Mouse (Mus musculus): Measurements from ENCODE around the gene 4933415F23Rik. TPM values are rescaled to one million over a fixed set of nuclear protein-coding genes. Genes with fewer than 3 reads are reported as not detected.

The 4933415F23Rik gene
- total RNA-seq (2023) = not detected in 2 replicates

GRCm38 (mm10) chr1:23102021-23102420, at the start of gene 4933415F23Rik:
Gene 4933415F23Rik (minus strand): TSS chr1:23102253.

All from neutrophil, adult 65 days (primary cell).